Mouse (Mus musculus) cerebellum, adult 8-10 months (tissue): ENCODE measurements around the gene Gm20431.

Experiments used
- DNase-seq: peaks from one replicate; pipeline ENCODE4 v3.0.0; 2022

The Gm20431 gene

DNA sequence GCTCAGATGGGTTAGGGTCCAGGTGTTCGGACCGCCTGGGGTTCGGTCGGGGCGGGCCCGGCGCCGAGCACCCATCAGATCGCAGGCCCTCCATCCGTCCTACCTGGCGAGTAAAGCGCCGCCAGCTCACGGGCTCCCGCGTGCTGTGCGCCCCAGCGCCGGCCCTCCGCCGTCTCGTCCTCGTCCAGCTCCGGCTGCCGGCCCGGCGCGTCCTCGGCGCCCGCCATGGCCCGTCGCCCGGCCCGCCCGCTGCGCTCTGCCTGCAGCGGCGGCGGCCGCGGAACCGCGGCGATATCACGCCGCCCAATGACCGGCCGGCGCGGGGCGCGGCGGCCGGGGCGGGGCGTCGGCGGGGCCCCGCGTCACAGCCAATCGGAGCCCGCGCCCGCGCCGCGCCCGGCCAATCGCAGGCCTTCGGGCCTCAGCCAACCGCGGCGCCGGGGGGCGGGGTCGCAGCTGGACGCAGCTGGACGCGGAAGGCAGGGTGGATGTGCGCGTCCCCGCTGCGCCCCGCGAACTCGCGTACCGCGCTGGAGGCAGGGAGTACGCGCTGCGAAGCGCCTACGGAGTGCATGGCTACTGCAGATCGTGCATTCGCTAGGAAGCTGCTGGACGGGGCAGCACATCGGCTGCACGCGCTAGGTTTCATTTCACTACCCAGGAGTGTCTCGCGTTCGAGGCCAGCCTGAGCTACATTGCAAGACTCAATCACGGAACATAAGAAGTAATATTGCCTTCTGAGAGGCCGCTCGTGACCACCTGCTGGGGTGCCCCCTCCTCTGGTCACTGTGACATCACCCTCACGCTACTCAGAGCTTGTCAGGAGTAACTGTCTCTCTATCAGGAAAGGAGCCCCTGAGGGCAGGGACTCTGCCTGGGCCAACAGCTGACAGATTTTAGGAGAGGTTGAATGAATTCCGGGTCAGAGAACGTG, at the start of gene Gm20431:
Gene Gm20431, minus strand, starts transcription at position 227 of the 934 bp plus-strand sequence.
- peak; percentile 91 for DNase-seq

DNA sequence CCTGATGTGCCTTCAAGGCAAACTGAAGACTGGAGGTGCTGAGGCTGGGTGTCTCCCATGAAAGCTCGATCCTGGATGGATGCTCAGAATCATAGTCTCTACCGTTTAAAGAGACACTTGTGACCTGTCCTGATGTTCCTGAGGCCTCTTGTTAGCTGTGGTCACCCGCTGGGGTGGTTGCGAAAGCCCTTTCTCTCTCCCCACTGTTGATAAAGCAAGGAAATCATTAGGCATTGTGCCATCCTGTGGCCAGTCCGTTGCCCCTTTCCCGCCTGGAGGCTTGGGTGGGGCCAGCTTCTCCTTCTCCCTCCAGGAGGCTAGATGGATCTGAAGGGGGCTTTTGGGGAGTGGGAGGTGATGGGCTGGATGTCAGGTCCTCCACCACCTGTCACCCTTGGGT, 49.3 kb upstream of the Gm20431 start:
- DNase-seq = no peak

GRCm38 (mm10) chr2:167709969-167710368, 48.7 kb upstream of the Gm20431 start:
- DNase-seq = no peak

- no peak for DNase-seq
Observed at GRCm38 (mm10) chr2:167708373-167708772, 47.1 kb upstream of the Gm20431 start.

DNA sequence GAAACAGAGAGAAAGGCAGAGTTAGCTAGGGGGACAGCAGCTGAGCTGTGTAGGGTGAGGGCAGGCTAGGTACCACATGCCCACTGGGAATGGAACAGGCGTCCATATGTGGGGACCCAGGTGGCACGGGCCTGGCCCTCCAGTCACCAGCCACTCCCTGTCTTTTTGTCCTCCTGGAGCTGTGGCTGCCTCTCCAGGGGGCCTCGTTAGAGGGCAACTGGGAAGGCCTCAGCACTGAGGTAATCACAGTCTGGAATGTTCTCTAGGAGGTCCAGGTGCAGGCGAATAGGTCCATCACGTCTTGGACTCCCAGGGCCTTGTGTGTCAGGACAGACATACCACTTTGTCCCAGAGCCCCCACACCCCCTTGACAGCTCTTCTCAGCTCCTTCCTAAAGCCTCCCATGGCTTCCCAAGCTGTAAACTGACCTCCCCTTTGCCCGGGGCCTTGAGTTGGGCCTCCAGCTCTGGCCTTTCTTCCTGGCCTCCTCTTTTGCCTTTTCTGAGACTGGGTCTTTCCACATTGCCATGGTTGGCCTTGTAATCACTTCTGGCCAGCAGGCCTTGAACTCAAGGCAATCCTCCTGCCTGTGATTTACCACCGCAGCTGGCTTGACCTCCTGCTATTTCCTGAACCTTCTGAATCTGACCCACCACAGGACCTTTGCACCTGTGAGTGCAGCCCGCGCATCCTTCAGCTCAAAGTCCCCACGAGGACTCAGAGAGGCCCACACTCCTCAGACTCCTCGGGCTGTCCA, 45.1 kb upstream of the Gm20431 start:
- DNase-seq = no peak

DNA sequence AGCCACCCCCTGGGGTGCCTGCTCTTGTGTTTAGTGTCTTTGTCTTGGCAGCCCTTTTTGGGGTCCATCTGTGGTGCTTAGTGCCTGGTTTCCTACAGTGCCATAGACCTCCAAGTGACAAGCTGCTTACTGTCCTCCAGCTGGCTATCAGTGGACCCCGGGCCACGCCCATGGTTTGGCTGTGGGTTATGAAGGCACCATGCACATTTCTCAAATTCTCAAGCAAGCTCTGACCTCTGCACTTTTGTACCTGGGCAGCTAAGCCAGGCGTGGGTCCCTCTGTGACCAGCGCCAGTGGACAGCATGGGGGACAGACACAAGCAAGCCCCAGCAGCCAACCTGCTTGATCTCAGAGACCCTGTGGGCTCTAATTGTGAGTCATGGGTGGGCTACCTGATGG, 43.1 kb upstream of the Gm20431 start:
- DNase-seq = no peak

GRCm38 (mm10) chr2:167702126-167702525, 40.8 kb upstream of the Gm20431 start:
- no peak for DNase-seq

GRCm38 (mm10) chr2:167701472-167701871, 40.2 kb upstream of the Gm20431 start:
- DNase-seq = no peak

DNA sequence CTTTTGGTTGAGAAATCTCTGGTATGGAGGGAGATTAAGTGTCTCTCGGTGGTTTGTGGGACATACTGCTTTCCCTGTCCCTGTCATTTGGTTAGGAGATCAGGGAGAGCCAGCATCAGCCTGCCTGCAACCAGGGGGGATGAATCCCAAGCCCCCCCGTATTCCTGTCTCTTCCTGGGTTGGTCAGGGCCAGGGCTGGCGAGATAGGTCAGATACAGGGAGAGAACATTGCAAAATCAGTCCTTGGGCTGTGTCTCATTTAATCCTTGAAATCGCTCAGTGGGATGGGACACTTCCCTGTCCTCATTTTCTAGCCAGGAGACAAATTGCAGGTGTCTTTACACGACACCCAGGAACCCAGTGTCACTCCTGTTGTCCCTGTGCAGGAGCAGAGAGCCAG, 38.7 kb upstream of the Gm20431 start:
- no peak for DNase-seq

GRCm38 (mm10) chr2:167697902-167698301, 36.6 kb upstream of the Gm20431 start:
- DNase-seq = no peak

GRCm38 (mm10) chr2:167696143-167696542, 34.8 kb upstream of the Gm20431 start:
- no peak for DNase-seq

- no peak for DNase-seq
Observed at GRCm38 (mm10) chr2:167695491-167695890, 34.2 kb upstream of the Gm20431 start.

GRCm38 (mm10) chr2:167694963-167695362, 33.7 kb upstream of the Gm20431 start:
- DNase-seq = no peak

DNA sequence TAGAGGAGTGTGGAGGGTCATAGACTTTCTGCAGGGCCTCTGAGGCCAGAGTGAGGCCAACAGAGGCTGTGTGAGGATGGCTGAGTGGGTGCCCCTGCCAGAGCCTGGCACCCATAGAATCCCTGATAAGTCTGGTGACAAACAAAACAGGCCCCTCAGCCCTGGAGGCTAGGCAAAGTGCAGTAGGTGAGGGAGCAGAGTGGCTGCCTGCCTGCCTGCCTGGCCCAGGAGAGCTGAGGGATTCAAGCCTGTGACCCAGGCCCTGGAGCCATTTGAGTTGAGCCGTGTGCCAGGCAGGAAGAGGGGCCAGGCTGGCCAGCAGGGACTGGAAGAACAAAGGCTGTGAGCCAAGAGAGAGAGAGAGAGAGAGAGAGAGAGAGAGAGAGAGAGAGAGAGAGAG, 32.9 kb upstream of the Gm20431 start:
- no peak for DNase-seq

GRCm38 (mm10) chr2:167693540-167693939, 32.2 kb upstream of the Gm20431 start:
- DNase-seq = no peak

GRCm38 (mm10) chr2:167692831-167693230, 31.5 kb upstream of the Gm20431 start:
- DNase-seq = no peak

DNA sequence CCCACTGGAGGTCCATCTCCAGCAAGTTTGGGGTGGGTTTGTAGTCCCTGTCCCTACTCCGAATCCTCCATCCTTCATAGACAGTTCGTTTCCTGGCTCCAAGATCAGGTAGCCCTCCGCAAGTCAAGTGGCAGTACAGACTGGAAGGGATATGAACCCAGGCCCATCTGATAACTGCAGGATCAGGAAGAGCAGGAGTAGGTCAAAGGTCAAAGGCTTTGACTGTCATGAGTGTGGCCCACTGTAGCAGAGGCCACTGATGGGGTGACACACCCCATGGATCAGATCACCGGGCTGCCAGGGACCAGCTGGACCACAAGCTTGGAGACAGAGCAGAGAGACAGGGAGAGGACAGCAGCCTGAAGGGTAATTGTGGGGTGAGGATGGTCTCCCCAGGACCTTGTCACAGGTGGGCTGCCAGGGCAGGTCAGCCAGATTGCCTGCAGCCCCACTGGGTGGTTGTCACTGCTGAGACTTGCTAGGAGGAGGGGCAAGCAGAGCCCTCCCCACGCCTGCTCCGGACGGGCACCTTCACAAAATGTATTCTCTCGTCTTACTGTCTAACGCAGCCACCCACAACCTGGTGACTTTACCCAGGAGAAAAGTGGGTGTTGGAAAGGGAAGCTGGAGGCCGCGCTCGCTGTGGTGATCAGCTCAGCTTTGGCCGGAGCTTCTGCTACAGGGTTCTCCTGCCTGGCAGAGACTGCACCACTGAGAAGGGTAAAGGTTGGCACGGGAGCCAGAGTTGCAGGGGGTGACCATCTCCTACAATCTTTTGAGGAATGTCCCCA, 30.8 kb upstream of the Gm20431 start:
- no peak for DNase-seq

DNA sequence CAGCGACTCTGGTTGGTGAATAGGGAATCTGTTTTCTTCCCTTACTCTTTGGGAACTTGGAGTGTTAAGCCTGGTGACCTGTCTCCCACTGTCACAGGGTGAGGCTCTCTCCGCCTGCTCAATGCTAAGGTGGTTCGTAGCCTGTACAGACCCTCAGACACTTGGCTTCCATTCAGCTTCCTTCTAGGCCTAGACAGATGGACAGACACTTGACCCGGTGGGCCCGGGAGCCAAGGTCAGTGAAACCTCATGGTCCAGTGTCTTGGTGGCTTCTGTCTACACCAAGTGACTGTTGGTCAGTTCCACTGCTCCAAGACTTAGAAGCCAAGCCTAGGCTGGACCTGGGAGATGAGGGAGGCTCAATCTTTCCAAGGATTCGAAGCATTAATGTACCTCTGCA, 30.1 kb upstream of the Gm20431 start:
- no peak for DNase-seq

DNA sequence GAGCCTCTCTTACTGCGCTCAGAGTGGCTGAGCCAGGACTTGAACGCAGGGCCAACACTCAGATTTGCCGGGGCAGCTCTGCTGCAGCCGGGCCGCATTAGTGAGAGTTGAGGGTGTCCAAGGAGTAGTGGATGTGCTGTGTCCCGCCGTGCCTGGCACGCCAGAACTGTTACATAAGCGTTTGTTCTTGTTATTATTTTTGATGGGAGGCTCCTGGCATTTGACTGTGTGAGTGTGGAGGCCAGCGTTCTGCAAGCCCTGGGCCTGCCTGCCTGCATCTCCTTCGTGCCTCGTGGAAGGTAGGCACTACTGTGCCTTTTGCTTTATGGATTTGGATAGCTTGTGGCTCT, 29.6 kb upstream of the Gm20431 start:
- DNase-seq = peak; percentile 20

DNA sequence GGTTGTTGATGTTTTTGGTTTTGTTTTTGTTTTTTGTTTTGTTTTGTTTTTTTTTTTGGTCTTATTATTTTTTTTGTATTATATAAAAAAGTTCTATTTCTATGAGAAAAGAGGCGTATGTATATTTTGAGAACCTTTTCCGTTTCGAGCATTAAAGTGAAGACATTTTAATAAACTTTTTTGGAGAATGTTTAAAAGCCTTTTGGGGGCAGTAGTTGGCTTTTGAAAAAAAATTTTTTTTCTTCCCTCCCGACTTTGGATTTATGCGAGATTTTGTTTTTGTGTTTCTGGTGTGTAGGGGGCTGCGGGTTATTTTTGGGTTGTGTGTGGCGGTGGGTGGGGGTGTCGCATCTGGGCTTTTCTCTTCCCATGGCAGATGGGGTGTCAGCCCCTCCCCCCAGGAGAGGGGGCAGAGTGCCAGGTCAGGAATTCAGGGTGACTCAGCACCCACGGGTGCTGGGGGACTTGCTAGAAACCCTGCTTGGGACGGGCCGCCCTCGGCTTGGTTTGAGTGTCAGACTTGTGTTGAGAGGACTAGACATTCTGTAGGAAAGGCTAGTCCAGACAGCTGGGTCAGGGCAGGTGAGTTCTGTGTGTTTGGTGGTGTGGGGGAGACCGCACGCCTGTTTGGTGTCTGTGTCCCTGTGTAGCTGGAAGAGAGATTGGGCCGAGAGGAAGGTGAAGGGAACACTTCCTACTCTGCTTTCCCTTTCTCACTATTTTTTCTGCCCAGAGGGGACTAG, 29.1 kb upstream of the Gm20431 start:
- peak; percentile 30 for DNase-seq

DNA sequence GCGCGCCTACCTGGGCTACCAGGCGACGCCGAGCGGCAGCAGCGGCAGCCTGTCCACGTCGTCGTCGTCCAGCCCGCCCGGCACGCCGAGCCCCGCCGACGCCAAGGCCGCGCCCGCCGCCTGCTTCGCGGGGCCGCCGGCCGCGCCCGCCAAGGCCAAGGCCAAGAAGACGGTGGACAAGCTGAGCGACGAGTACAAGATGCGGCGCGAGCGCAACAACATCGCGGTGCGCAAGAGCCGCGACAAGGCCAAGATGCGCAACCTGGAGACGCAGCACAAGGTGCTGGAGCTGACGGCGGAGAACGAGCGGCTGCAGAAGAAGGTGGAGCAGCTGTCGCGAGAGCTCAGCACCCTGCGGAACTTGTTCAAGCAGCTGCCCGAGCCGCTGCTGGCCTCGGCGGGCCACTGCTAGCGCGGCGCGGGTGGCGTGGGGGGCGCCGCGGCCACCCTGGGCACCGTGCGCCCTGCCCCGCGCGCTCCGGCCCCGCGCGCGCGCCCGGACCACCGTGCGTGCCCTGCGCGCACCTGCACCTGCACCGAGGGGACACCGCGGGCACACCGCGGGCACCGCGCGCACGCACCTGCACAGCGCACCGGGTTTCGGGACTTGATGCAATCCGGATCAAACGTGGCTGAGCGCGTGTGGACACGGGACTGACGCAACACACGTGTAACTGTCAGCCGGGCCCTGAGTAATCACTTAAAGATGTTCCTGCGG, 28.4 kb upstream of the Gm20431 start, which contains the start of gene Tmem189:
Gene Tmem189, minus strand, starts transcription at position 322 of the 718 bp plus-strand sequence.
- DNase-seq = peak; percentile 47
